Mouse (Mus musculus) forebrain, embryonic 14.5 days (tissue): ENCODE data around the gene Ran. TPM values are rescaled to one million over a fixed set of nuclear protein-coding genes. Genes with fewer than 3 reads are reported as not detected.
"Not testable (repeated sequence)": the region's sequence is repeated elsewhere in the genome, so short reads cannot be mapped to it uniquely, and the experiment has no call there.

Experiments
- ATAC-seq: fragments of 200-750 bp; cut with Nextera tagmentation; 2 replicates; pipeline ENCODE4 v1.8.0; 2017; ENCODE audit warnings: mild to moderate bottlenecking, moderate library complexity
- DNase-seq: peaks from one replicate; pipeline ENCODE4 v3.0.0-alpha.2; 2015; ENCODE audit warnings: low spot score
- H3K27ac ChIP-seq: fragments of 300-500 bp; sonication (generic); 2 replicates; pipeline ENCODE4 v1.5.1; 2014; ENCODE audit warnings: low read depth, mild to moderate bottlenecking, control low read depth, low read length, moderate library complexity
- H3K27me3 ChIP-seq: fragments of 300-500 bp; sonication (generic); replicated peaks from 2 replicates; pipeline ENCODE4 v1.6.1; 2014; ENCODE audit warnings: low read length, control low read depth, mixed read lengths; ENCODE audit not compliant: control insufficient read depth, insufficient read depth
- H3K36me3 ChIP-seq: fragments of 300-500 bp; sonication (generic); 2 replicates; pipeline ENCODE4 v1.6.1; 2014; ENCODE audit warnings: low read length, control low read depth; ENCODE audit not compliant: control insufficient read depth, insufficient read depth
- H3K4me1 ChIP-seq: fragments of 300-500 bp; sonication (generic); 2 replicates; pipeline ENCODE4 v1.6.1; 2014; ENCODE audit warnings: antibody characterized with exemption, low read length, control low read depth; ENCODE audit not compliant: control insufficient read depth, insufficient read depth
- H3K4me2 ChIP-seq: fragments of 300-500 bp; sonication (generic); 2 replicates; pipeline ENCODE4 v1.6.1; 2014; ENCODE audit warnings: mild to moderate bottlenecking, control low read depth, low read length
- H3K4me3 ChIP-seq: fragments of 300-500 bp; sonication (generic); 2 replicates; pipeline ENCODE4 v1.5.1; 2014; ENCODE audit warnings: low read depth, low read length, control low read depth
- H3K9ac ChIP-seq: fragments of 300-500 bp; sonication (generic); 2 replicates; pipeline ENCODE4 v1.6.1; 2014; ENCODE audit warnings: mild to moderate bottlenecking, low read length, control low read depth, moderate library complexity
- H3K9me3 ChIP-seq: fragments of 300-500 bp; sonication (generic); replicated peaks from 2 replicates; pipeline ENCODE4 v1.6.1; 2016; ENCODE audit warnings: low read length, control low read depth, mixed read lengths; ENCODE audit not compliant: control insufficient read depth
- WGBS: fragments of 180-500 bp; shearing (Covaris S2); extraction: QIAGEN DNeasy Blood & Tissue Kit; methylation state at CpG from one replicate; pipeline ENCODE4 v1.1.7; 2014; 5-methylcytosine and 5-hydroxymethylcytosine counted together
- polyA plus RNA-seq: library from polyadenylated mRNA; unstranded; fragments of >200 nt; fragmentation: Nextera tagmentation; extraction: Ambion mirVana; gene quantifications from 2 replicates; pipeline ENCODE4 v1.2.1, GENCODE M21; 2014

Ran gene
- 595 and 632 TPM in 2 replicates for polyA plus RNA-seq

DNA sequence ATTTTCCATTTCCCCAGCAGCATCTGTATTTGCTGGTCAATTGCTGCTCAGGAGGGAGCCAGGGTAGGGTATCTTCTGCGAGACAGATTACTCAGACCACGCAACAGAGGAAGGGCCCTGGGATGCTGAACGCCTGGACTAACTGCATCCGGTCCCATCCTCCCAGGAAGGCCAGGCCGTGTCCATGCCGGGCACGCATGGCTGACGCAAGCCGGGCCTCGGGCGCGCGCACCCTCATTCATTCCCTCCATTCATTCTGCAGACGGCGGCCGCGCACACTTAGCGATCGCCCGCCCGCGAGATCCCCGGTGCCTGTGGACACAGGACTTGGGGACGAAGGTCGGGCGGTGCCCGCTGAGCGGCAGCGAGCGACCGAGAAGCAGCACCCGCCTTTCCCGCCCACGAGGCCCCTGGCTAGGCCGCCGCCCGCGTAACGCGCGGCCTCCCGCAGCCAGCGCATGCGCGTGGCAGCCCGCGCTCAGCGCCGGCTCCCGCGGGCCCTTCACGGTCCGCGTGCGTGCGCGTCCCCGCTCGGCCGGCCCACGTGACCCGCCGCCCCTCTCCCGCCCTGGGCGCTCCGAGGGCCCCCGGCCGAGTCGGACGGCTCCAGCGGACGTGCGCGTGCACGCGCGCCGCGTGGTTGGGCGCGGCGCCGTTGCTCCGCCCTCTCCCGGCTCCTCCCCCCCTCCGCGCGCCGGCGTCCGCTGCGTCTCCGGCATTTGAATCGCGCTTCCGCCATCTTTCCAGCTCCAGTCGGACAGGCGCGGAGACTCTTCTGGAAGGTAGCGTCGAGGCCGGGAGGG lies at the start of gene Ran:
Gene Ran (plus strand): TSS at position 573 of the 803 bp plus-strand sequence.
- peak; percentile 98 for DNase-seq
- WGBS, result under 1% methylated on average over 74 of the region's 102 CpGs
- Histone ChIP-seq H3K4me2 (peak within 1 kb of the TSS; percentile 92), H3K4me1 (peaks cover 17% of the 10 kb centered on the region; the same call in 1 of the 2 replicates), H3K9me3 (no peaks in the 10 kb centered on the region), H3K9ac (peak within 1 kb of the TSS; percentile 96), H3K27me3 (no peaks in the 10 kb centered on the region), H3K36me3 (peaks cover 27% of the 10 kb centered on the region), H3K4me3 (peak within 1 kb of the TSS; percentile 94), H3K27ac (peak within 1 kb of the TSS; percentile 98)
- ATAC-seq, result peak; percentile 94

DNA sequence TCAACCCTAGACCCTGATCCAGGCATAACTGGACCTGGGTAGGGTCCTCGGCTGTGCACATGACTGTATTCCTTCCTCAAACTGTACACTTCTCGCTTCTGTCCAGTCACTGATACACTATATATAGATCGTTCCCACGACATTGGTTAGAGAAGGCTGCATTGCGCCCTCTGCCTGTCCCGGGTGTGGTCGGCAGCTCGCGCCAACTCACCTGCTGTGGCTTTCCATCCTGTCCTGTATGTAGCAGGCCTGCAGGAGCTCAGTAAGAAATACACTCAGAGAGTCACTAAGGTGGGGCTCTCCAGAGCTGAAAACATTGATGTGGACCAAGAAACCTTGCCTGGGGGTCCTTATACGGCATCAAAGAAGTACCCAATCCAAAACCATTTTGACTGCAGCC lies 49.0 kb upstream of the Ran start:
- ATAC-seq (no peak), DNase-seq (no peak)
- no peak overlapping the region for H3K27ac ChIP-seq

GRCm38 (mm10) chr5:128971298-128971697 lies 48.6 kb upstream of the Ran start:
- 17% methylated on average over 14 of the region's 14 CpGs for WGBS
- Histone ChIP-seq H3K4me2 (peak overlapping the region; percentile 6; the same call in 1 of the 2 replicates), H3K27ac (no peak overlapping the region), H3K4me3 (no peak overlapping the region), H3K36me3 (no peaks in the 10 kb centered on the region), H3K4me1 (no peaks in the 10 kb centered on the region), H3K9me3 (no peaks in the 10 kb centered on the region), H3K9ac (peak overlapping the region; percentile 1; the same call in 1 of the 2 replicates), H3K27me3 (no peaks in the 10 kb centered on the region)
- ATAC-seq (peak; percentile 57; the same call in 1 of the 2 replicates), DNase-seq (peak; percentile 86)

More for the DNA sequence above, 49.0 kb upstream of the Ran start:
- no peak overlapping the region for H3K4me3 ChIP-seq
- peak overlapping the region; percentile 1; the same call in 1 of the 2 replicates for H3K9ac ChIP-seq
- no peaks in the 10 kb centered on the region for H3K36me3 ChIP-seq
- H3K27me3 ChIP-seq, result no peaks in the 10 kb centered on the region
- H3K9me3 ChIP-seq, result no peaks in the 10 kb centered on the region
- 72% methylated on average over 10 of the region's 10 CpGs for WGBS
- peak overlapping the region; percentile 6; the same call in 1 of the 2 replicates for H3K4me2 ChIP-seq
- H3K4me1 ChIP-seq, result no peaks in the 10 kb centered on the region

GRCm38 (mm10) chr5:128976266-128976665 lies 43.6 kb upstream of the Ran start:
- WGBS, result 8% methylated on average over 4 of the region's 4 CpGs
- DNase-seq (peak; percentile 51), ATAC-seq (no peak)
- no peaks in the 10 kb centered on the region for H3K36me3 ChIP-seq
- H3K4me1 ChIP-seq, result no peaks in the 10 kb centered on the region
- H3K9ac ChIP-seq, result no peak overlapping the region
- H3K4me2 ChIP-seq, result no peak overlapping the region
- no peaks in the 10 kb centered on the region for H3K9me3 ChIP-seq
- H3K4me3 ChIP-seq, result no peak overlapping the region
- no peak overlapping the region for H3K27ac ChIP-seq
- no peaks in the 10 kb centered on the region for H3K27me3 ChIP-seq

DNA sequence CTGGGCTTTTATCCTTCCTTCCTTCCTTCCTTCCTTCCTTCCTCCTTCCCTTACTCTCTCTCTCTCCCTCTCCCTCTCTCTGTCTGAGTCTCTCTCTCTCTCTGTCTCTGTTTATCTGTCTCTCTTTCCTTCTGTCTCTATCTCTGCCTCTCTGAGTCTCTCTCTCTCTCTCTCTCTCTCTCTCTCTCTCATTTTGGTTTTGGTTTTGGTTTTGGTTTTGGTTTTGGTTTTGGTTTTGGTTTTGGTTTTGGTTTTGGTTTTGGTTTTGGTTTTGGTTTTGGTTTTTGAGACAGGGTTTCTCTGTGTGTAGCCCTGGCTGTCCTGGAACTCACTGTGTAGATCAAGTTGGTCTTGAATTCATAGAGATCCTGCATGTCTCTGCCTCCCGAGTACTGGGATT lies 42.4 kb upstream of the Ran start:
- WGBS, result 91% methylated on average over 1 of the region's 1 CpGs
- H3K9me3 ChIP-seq, DNase-seq, H3K9ac ChIP-seq, H3K36me3 ChIP-seq, H3K4me1 ChIP-seq, H3K4me2 ChIP-seq, ATAC-seq, H3K27me3 ChIP-seq, H3K27ac ChIP-seq, H3K4me3 ChIP-seq: not testable (repeated sequence)

DNA sequence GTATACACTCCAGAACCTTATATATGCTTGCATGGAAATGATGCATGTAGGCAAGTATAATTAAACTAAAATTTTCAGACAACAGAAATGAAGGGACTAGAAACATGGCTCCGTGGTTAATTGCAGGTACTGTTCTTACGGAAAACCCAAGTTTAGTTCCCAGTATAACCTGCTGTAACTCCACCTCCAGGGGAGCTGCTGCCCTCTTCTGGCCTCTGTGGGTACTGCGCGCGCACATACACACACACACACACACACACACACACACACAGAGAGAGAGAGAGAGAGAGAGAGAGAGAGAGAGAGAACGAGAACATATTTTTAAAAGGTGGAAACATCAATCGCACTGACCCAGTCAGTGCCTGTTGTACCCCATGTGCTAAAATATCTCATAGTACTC lies 40.9 kb upstream of the Ran start:
- no peaks in the 10 kb centered on the region for H3K9me3 ChIP-seq
- no peak for ATAC-seq
- H3K4me3 ChIP-seq, result no peak overlapping the region
- WGBS, result 97% methylated on average over 7 of the region's 7 CpGs
- no peaks in the 10 kb centered on the region for H3K27me3 ChIP-seq
- no peak overlapping the region for H3K9ac ChIP-seq
- no peaks in the 10 kb centered on the region for H3K4me1 ChIP-seq
- H3K36me3 ChIP-seq, result no peaks in the 10 kb centered on the region
- no peak overlapping the region for H3K4me2 ChIP-seq
- no peak overlapping the region for H3K27ac ChIP-seq
- no peak for DNase-seq

DNA sequence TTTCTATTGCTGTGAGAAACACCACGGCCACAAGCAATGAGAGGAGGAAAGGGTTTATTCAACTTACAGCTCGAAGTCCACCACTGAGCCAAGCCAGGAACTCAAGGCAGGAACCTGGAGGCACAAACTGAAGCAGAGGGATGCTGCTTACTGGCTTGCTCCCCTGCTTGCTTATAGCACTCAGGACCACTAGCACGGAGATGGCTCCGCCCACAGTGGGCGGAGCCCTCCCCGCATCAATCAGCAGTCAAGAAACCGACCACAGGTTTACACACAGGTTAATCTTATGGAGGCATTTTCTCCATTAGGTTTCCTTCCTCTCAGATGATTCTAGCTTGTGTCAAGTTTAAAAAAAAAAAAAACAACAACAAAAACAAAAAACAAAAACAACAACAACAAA lies 39.0 kb upstream of the Ran start:
- H3K4me1 ChIP-seq, result no peaks in the 10 kb centered on the region
- no peak for DNase-seq

DNA sequence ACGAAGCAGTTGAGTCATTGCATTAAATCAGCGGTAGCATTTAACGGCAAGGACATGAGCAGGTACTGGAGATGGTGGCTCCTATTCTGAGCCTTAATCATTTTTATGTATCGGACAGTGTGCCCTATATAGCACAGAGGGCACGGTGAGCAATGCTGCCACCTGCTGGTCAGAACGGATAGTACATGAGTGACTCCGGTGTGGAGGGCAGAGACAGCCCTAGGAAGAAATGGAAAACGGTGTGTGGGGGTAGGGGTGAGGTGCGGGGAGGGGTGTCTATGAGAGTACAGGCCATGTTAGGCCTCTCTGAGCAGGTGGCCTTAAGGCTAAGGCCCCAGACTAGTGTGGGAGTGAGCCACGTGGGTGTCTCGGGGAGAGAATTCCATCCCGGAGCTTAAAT lies 38.3 kb upstream of the Ran start:
- Histone ChIP-seq H3K4me1 (no peaks in the 10 kb centered on the region), H3K4me3 (no peak overlapping the region), H3K36me3 (peaks cover 12% of the 10 kb centered on the region), H3K27me3 (no peaks in the 10 kb centered on the region), H3K9ac (no peak overlapping the region), H3K27ac (no peak overlapping the region), H3K4me2 (no peak overlapping the region), H3K9me3 (no peaks in the 10 kb centered on the region)
- ATAC-seq (peak; percentile 63), DNase-seq (peak; percentile 65)
- 21% methylated on average over 12 of the region's 12 CpGs for WGBS

More for the DNA sequence above, 39.0 kb upstream of the Ran start:
- ATAC-seq, result no peak
- H3K9ac ChIP-seq, result no peak overlapping the region
- 78% methylated on average over 7 of the region's 7 CpGs for WGBS
- no peaks in the 10 kb centered on the region for H3K27me3 ChIP-seq
- H3K27ac ChIP-seq, result no peak overlapping the region
- H3K36me3 ChIP-seq, result peaks cover 5% of the 10 kb centered on the region; the same call in 1 of the 2 replicates
- no peak overlapping the region for H3K4me2 ChIP-seq
- H3K4me3 ChIP-seq, result no peak overlapping the region
- no peaks in the 10 kb centered on the region for H3K9me3 ChIP-seq

DNA sequence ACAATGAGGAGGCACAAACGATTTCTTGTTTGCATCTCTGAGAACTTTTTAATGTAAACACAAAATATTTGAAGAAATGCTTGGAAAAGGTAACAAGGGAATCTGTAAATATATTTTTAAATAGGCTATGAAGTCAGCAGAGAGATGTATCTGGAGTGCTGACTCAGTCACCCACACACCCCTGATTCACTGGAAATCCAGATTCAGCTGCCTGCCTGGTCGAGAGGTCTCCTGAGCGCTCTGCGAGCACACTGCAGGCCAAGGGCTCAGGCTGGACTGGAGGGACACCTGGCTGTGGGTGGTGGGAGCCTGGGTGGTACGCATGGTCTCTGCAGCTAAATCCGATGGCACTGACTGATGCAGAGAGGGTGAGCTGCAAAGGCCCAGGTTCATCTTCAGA lies 35.3 kb upstream of the Ran start:
- no peak for ATAC-seq
- H3K27me3 ChIP-seq, result no peaks in the 10 kb centered on the region

More for the DNA sequence above, 35.3 kb upstream of the Ran start:
- DNase-seq, result no peak
- peaks cover 16% of the 10 kb centered on the region for H3K36me3 ChIP-seq
- 90% methylated on average over 6 of the region's 6 CpGs for WGBS
- H3K4me2 ChIP-seq, result no peak overlapping the region
- no peak overlapping the region for H3K27ac ChIP-seq
- peaks cover 5% of the 10 kb centered on the region; the same call in 1 of the 2 replicates for H3K4me1 ChIP-seq
- no peaks in the 10 kb centered on the region for H3K9me3 ChIP-seq
- no peak overlapping the region for H3K4me3 ChIP-seq
- no peak overlapping the region for H3K9ac ChIP-seq
